Mouse (Mus musculus) embryonic facial prominence, embryonic 15.5 days (tissue): ENCODE measurements around the gene Ppp2r2c. TPM values are rescaled to one million over a fixed set of nuclear protein-coding genes. Genes with fewer than 3 reads are reported as not detected.

Experiments used
- ATAC-seq: fragments of 200-750 bp; cut with Nextera tagmentation; 2 replicates; pipeline ENCODE4 v1.8.0; 2017; ENCODE audit warnings: low read depth, moderate TSS enrichment; ENCODE audit not compliant: insufficient number of reproducible peaks, low FRiP score, low TSS enrichment
- H3K27ac ChIP-seq: fragments of 300-500 bp; sonication (generic); replicated peaks from 2 replicates; pipeline ENCODE4 v1.5.1; 2015; ENCODE audit warnings: mild to moderate bottlenecking, inconsistent platforms
- H3K27me3 ChIP-seq: fragments of 300-500 bp; sonication (generic); 2 replicates; pipeline ENCODE4 v1.6.1; 2015; ENCODE audit warnings: inconsistent platforms
- H3K36me3 ChIP-seq: fragments of 300-500 bp; sonication (generic); 2 replicates; pipeline ENCODE4 v1.6.1; 2015; ENCODE audit warnings: mild to moderate bottlenecking, inconsistent platforms
- H3K4me1 ChIP-seq: fragments of 300-500 bp; sonication (generic); 2 replicates; pipeline ENCODE4 v1.6.1; 2015; ENCODE audit warnings: inconsistent platforms
- H3K4me2 ChIP-seq: fragments of 300-500 bp; sonication (generic); replicated peaks from 2 replicates; pipeline ENCODE4 v1.6.1; 2015; ENCODE audit warnings: mild to moderate bottlenecking, inconsistent platforms
- H3K4me3 ChIP-seq: fragments of 300-500 bp; sonication (generic); replicated peaks from 2 replicates; pipeline ENCODE4 v1.5.1; 2015; ENCODE audit warnings: mild to moderate bottlenecking, inconsistent platforms
- H3K9ac ChIP-seq: fragments of 300-500 bp; sonication (generic); 2 replicates; pipeline ENCODE4 v1.6.1; 2015; ENCODE audit warnings: inconsistent platforms
- H3K9me3 ChIP-seq: fragments of 300-500 bp; sonication (generic); replicated peaks from 2 replicates; pipeline ENCODE4 v1.6.1; 2016; ENCODE audit warnings: inconsistent platforms
- WGBS: fragments of 180-500 bp; shearing (Covaris S2); methylation state at CpG from one replicate; pipeline ENCODE4 v1.1.7; 2015; 5-methylcytosine and 5-hydroxymethylcytosine counted together
- polyA plus RNA-seq: library from polyadenylated mRNA; unstranded; fragments of >200 nt; fragmentation: Nextera tagmentation; extraction: Ambion mirVana; gene quantifications from 2 replicates; pipeline ENCODE4 v1.2.1, GENCODE M21; 2015

Ppp2r2c gene
- polyA plus RNA-seq, 1 experiment from 2014 or later = 1.0 TPM

GRCm38 (mm10) chr5:36950871-36951270 lies 82.6 kb downstream of the Ppp2r2c start:
- 59% methylated on average over 2 of the region's 2 CpGs for WGBS
- H3K4me3 ChIP-seq = no peak overlapping the region
- H3K4me2 ChIP-seq = no peak overlapping the region
- H3K27ac ChIP-seq = no peak overlapping the region
- no peak overlapping the region for H3K9ac ChIP-seq
- H3K4me1 ChIP-seq = no peaks in the 10 kb centered on the region
- H3K36me3 ChIP-seq = no peaks in the 10 kb centered on the region
- no peaks in the 10 kb centered on the region for H3K27me3 ChIP-seq
- no peak for ATAC-seq
- H3K9me3 ChIP-seq = no peaks in the 10 kb centered on the region

GRCm38 (mm10) chr5:36952311-36952710 lies 84.0 kb downstream of the Ppp2r2c start:
- H3K27ac ChIP-seq = no peak overlapping the region
- no peak for ATAC-seq
- H3K4me3 ChIP-seq = no peak overlapping the region
- H3K4me2 ChIP-seq = no peak overlapping the region
- no peaks in the 10 kb centered on the region for H3K9me3 ChIP-seq
- H3K9ac ChIP-seq = no peak overlapping the region
- H3K36me3 ChIP-seq = no peaks in the 10 kb centered on the region
- no peaks in the 10 kb centered on the region for H3K27me3 ChIP-seq
- WGBS = 92% methylated on average over 15 of the region's 15 CpGs
- H3K4me1 ChIP-seq = no peaks in the 10 kb centered on the region

GRCm38 (mm10) chr5:36955366-36955765 lies 87.1 kb downstream of the Ppp2r2c start:
- Histone ChIP-seq H3K27ac (no peak overlapping the region), H3K27me3 (no peaks in the 10 kb centered on the region), H3K36me3 (no peaks in the 10 kb centered on the region), H3K9me3 (no peaks in the 10 kb centered on the region), H3K4me1 (no peaks in the 10 kb centered on the region), H3K9ac (no peak overlapping the region), H3K4me3 (no peak overlapping the region), H3K4me2 (no peak overlapping the region)
- 6% methylated on average over 4 of the region's 4 CpGs for WGBS
- no peak for ATAC-seq

- Histone ChIP-seq H3K36me3 (no peaks in the 10 kb centered on the region), H3K9ac (no peak overlapping the region), H3K9me3 (no peaks in the 10 kb centered on the region), H3K4me3 (no peak overlapping the region), H3K27me3 (no peaks in the 10 kb centered on the region), H3K27ac (no peak overlapping the region), H3K4me1 (no peaks in the 10 kb centered on the region), H3K4me2 (no peak overlapping the region)
- 31% methylated on average over 5 of the region's 5 CpGs for WGBS
- ATAC-seq = no peak
These were observed 90.5 kb downstream of the Ppp2r2c start for GRCm38 (mm10) chr5:36958837-36959236.

GRCm38 (mm10) chr5:36960501-36960900 lies 92.2 kb downstream of the Ppp2r2c start:
- H3K4me1 ChIP-seq = no peaks in the 10 kb centered on the region
- no peak overlapping the region for H3K4me2 ChIP-seq
- 38% methylated on average over 5 of the region's 5 CpGs for WGBS
- no peak overlapping the region for H3K27ac ChIP-seq
- no peaks in the 10 kb centered on the region for H3K9me3 ChIP-seq
- H3K27me3 ChIP-seq = no peaks in the 10 kb centered on the region
- no peak for ATAC-seq
- H3K4me3 ChIP-seq = no peak overlapping the region
- peaks cover 3% of the 10 kb centered on the region; the same call in 1 of the 2 replicates for H3K36me3 ChIP-seq
- H3K9ac ChIP-seq = no peak overlapping the region

GRCm38 (mm10) chr5:36971587-36971986 lies 103.3 kb downstream of the Ppp2r2c start:
- no peak overlapping the region for H3K4me3 ChIP-seq
- no peaks in the 10 kb centered on the region for H3K4me1 ChIP-seq
- 85% methylated on average over 8 of the region's 8 CpGs for WGBS
- no peak overlapping the region for H3K27ac ChIP-seq
- H3K4me2 ChIP-seq = no peak overlapping the region
- H3K36me3 ChIP-seq = peaks cover 57% of the 10 kb centered on the region
- H3K27me3 ChIP-seq = no peaks in the 10 kb centered on the region
- H3K9ac ChIP-seq = no peak overlapping the region
- H3K9me3 ChIP-seq = no peaks in the 10 kb centered on the region
- ATAC-seq = no peak

GRCm38 (mm10) chr5:36975336-36975735 lies 107.0 kb downstream of the Ppp2r2c start:
- 87% methylated on average over 13 of the region's 13 CpGs for WGBS

GRCm38 (mm10) chr5:36977809-36978208 lies 109.5 kb downstream of the Ppp2r2c start:
- 61% methylated on average over 9 of the region's 9 CpGs for WGBS
- ATAC-seq = no peak
- no peaks in the 10 kb centered on the region for H3K4me1 ChIP-seq
- peaks cover 16% of the 10 kb centered on the region; the same call in 1 of the 2 replicates for H3K36me3 ChIP-seq
- H3K27ac ChIP-seq = no peak overlapping the region
- no peaks in the 10 kb centered on the region for H3K27me3 ChIP-seq
- H3K9ac ChIP-seq = no peak overlapping the region
- H3K4me2 ChIP-seq = no peak overlapping the region
- H3K9me3 ChIP-seq = no peaks in the 10 kb centered on the region
- no peak overlapping the region for H3K4me3 ChIP-seq

More at GRCm38 (mm10) chr5:36975336-36975735, 107.0 kb downstream of the Ppp2r2c start:
- Histone ChIP-seq H3K36me3 (peaks cover 26% of the 10 kb centered on the region), H3K4me2 (no peak overlapping the region), H3K27me3 (no peaks in the 10 kb centered on the region), H3K27ac (no peak overlapping the region), H3K9me3 (no peaks in the 10 kb centered on the region), H3K9ac (no peak overlapping the region), H3K4me3 (no peak overlapping the region), H3K4me1 (no peaks in the 10 kb centered on the region)
- no peak for ATAC-seq

GRCm38 (mm10) chr5:36979001-36979400 lies 110.7 kb downstream of the Ppp2r2c start:
- WGBS = 72% methylated on average over 8 of the region's 8 CpGs
- H3K9me3 ChIP-seq = no peaks in the 10 kb centered on the region
- no peak for ATAC-seq
- no peak overlapping the region for H3K9ac ChIP-seq
- H3K27me3 ChIP-seq = no peaks in the 10 kb centered on the region
- H3K4me3 ChIP-seq = no peak overlapping the region
- no peak overlapping the region for H3K27ac ChIP-seq
- no peaks in the 10 kb centered on the region for H3K4me1 ChIP-seq
- H3K36me3 ChIP-seq = peaks cover 8% of the 10 kb centered on the region; the same call in 1 of the 2 replicates
- no peak overlapping the region for H3K4me2 ChIP-seq

- peaks cover 8% of the 10 kb centered on the region; the same call in 1 of the 2 replicates for H3K36me3 ChIP-seq
These were observed 111.3 kb downstream of the Ppp2r2c start for GRCm38 (mm10) chr5:36979631-36980030.

GRCm38 (mm10) chr5:36982271-36982670 lies 114.0 kb downstream of the Ppp2r2c start:
- no peak overlapping the region for H3K4me2 ChIP-seq
- H3K27ac ChIP-seq = no peak overlapping the region
- H3K9me3 ChIP-seq = no peaks in the 10 kb centered on the region
- 78% methylated on average over 4 of the region's 4 CpGs for WGBS
- no peak overlapping the region for H3K9ac ChIP-seq
- ATAC-seq = no peak
- H3K27me3 ChIP-seq = no peaks in the 10 kb centered on the region
- no peak overlapping the region for H3K4me3 ChIP-seq
- H3K36me3 ChIP-seq = peaks cover 8% of the 10 kb centered on the region; the same call in 1 of the 2 replicates
- H3K4me1 ChIP-seq = no peaks in the 10 kb centered on the region

More at GRCm38 (mm10) chr5:36979631-36980030, 111.3 kb downstream of the Ppp2r2c start:
- H3K27me3 ChIP-seq = no peaks in the 10 kb centered on the region
- no peaks in the 10 kb centered on the region for H3K4me1 ChIP-seq
- no peak overlapping the region for H3K4me3 ChIP-seq
- 80% methylated on average over 7 of the region's 7 CpGs for WGBS
- no peak for ATAC-seq
- no peak overlapping the region for H3K9ac ChIP-seq
- no peak overlapping the region for H3K4me2 ChIP-seq
- no peaks in the 10 kb centered on the region for H3K9me3 ChIP-seq
- H3K27ac ChIP-seq = no peak overlapping the region

GRCm38 (mm10) chr5:36986617-36987016 lies 118.3 kb downstream of the Ppp2r2c start:
- Histone ChIP-seq H3K9me3 (no peaks in the 10 kb centered on the region), H3K9ac (no peak overlapping the region), H3K4me1 (peaks cover 11% of the 10 kb centered on the region), H3K27ac (no peak overlapping the region), H3K4me3 (no peak overlapping the region), H3K36me3 (no peaks in the 10 kb centered on the region), H3K27me3 (no peaks in the 10 kb centered on the region), H3K4me2 (no peak overlapping the region)
- 85% methylated on average over 1 of the region's 1 CpGs for WGBS
- no peak for ATAC-seq
